Mouse (Mus musculus) lung, postnatal 14 days (tissue): Measurements from ENCODE around the gene Frs2.

Experiments
- DNase-seq: peaks from one replicate; pipeline ENCODE4 v3.0.0; 2021

Gene Frs2

DNA sequence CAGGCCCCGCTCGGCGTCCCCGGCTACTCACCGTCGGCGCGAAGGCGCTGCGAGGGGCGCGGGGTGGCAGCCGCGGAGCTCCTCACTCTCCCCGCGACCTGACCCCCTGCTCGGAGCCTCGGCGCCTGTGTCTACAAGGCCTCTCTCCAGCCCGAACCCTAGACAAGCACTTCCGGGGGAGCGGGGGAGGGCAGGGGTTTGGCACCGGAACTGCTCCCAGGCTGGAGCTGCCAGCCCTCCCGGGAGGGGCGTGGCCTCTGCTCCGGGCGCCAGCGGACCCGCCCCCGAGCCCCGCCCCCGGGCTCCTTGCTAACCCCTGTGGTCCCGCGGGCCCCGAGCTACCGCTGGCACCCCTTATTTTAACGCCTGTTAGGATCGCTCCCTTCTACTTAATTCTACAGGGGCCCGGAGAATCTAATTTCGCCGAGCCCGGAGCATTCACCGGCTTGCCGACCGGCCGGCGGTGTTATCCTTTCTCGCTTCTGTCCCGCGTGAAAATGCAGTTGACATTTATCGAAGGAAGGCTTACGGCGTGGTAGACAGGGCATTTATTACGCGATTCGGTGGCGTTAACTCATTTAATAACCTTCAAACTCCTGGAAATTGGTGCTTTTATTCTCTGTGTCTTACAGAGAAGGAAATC, at the start of gene Frs2:
Frs2 (minus strand) TSS at position 174 of the 643 bp plus-strand sequence.
- peak; percentile 97 for DNase-seq

DNA sequence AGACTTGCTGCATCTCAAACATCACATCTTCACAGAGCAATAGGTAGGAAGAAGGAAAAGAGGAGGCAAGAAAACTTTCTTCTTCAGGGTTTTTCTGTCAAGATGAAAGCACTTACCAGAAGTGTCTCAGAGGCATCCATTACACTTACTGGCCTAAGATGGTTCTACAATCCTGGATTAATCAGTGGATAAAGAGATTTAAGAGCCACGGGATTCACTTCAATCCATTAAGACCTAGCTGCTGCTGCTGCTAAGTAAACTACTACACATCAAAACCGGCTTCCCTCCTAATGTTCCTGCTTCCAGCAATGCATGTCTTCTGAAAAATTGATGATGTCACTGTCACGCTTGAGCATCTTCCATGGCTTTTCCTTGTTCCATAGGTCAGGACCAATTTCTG, 48.4 kb upstream of the Frs2 start:
- DNase-seq, result no peak

- DNase-seq, result no peak
Observed at GRCm38 (mm10) chr10:117195748-117196147, 47.4 kb upstream of the Frs2 start.

- DNase-seq, result no peak
Observed at GRCm38 (mm10) chr10:117195005-117195404, 46.7 kb upstream of the Frs2 start.

DNA sequence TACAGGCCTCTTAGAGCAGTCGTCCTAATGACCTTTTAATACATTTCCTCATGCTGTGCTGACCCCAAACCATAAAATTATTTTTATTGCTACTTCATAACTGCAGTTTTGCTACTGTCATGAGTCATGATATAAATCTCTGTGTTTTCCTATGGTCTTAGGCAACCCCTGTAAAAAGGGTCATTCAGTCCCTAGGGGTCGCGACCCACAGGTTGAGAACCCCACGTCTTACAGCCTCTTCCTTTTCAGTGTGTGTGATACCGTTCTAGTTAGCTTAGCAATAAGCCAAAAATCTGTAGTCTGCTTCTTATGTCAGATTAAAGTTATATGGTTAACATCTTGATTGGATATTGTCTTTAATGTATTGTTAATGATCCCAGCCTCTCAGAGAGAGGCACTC, 45.0 kb upstream of the Frs2 start:
- no peak for DNase-seq

- DNase-seq, result no peak
Observed at GRCm38 (mm10) chr10:117185399-117186089, 37.2 kb upstream of the Frs2 start.

- no peak for DNase-seq
Observed at GRCm38 (mm10) chr10:117181098-117181497, 32.8 kb upstream of the Frs2 start.

GRCm38 (mm10) chr10:117174645-117175044, 26.3 kb upstream of the Frs2 start:
- DNase-seq, result no peak

DNA sequence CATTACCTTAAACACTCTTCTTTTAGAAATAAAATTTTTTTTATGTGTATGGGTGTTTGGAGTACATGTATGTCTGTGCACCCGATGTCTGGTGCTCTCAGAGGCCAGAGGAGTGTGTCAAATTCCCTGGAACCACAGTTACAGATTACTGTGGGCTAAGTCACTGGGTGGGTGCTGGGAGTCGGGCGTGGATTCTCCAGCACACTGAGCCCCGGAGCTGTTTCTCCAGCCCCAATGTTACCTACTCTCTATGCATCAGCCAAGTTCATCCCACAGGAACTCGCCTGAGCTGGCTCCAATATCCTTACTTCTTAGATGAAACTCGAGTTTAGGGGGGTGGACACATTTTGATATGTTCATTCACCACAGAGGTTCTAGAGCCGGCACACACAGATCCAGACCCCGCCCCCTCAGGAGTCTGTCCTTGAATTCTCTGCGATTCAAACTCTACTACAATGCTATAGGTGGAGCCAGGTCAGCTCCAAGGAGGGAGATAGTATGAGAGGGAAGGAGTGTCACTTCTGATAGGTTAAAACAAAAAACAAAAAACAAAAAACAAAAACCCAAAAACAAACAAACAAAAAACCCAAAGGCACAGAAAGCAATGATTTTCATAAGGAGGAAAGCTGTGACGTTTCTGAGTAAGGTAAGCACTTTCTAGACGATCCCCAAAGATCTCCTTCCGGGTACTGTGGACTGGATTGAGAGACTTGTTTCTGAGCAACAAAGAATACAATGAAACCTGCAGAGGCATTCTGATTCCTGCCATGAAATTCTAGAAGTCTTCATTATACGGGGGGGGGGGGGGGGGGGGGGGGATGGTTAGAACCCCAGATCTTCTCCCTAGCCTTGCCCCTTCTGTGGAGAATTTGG, 25.5 kb upstream of the Frs2 start:
- no peak for DNase-seq

- DNase-seq, result no peak
Observed at GRCm38 (mm10) chr10:117173111-117173510, 24.8 kb upstream of the Frs2 start.

- DNase-seq, result peak; percentile 33
Observed at GRCm38 (mm10) chr10:117172069-117172468, 23.7 kb upstream of the Frs2 start.

- DNase-seq, result no peak
Observed at GRCm38 (mm10) chr10:117166785-117167425, 18.6 kb upstream of the Frs2 start.

DNA sequence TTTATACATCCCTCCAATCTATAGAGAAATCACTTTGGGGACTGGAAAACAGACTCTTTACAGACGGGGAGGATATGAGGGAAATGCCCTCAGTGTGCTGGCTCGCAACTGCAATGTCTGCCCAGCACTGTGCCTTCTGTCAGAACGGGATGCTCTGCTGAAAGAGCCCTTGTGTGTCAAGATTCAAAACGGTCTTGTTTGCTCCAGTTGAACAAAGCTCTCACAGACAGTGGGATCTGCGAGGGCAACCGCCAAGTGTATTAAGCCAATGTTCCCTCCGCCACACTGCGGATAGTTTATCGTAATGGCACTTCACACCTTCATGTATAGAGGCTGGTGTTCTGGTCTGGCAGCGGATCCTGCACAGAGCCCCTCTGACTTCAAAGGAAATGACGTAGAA, 14.3 kb upstream of the Frs2 start:
- no peak for DNase-seq

GRCm38 (mm10) chr10:117160099-117160498, 11.8 kb upstream of the Frs2 start:
- DNase-seq, result peak; percentile 38

DNA sequence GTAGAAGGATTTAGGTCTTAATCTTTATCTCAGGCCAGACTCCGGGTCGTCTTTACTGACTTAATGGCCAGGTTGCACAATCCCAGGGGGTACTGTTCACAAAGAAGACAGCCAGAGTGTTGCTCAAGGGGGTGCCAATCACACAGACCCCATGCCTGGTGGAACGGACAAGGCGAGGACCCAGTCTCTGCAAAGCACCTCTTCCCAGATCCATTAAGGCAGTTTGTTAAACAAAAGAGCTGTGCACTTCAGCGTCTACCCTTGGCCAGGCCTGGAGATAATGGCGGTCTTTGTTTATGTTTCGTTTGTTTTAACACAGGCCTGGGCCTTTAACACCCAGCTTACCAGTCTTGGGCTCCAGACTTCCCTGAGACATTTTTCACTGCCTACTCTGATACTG, 3.9 kb upstream of the Frs2 start:
- no peak for DNase-seq

DNA sequence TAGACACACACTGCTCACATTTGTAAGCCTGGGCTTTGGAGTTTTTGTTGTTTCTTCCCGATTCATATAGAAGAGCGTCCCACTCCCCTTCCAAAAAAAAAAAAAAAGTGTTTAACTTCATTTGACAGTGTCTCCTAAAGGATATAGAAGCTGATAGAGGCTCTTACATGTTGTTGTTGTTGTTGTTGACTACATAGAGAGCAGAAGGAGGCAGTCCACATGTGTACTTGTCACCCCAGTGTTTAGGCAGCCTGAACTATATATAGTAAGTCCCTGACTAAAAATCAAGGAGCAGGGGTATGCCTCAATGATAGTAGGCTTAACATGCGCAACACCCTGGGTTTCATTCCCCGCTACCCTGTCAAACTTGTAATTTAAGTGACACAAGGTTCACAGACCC, 3.3 kb upstream of the Frs2 start:
- no peak for DNase-seq

- DNase-seq, result peak; percentile 29
Observed at GRCm38 (mm10) chr10:117151241-117151640, 2.9 kb upstream of the Frs2 start.

- no peak for DNase-seq
Observed at GRCm38 (mm10) chr10:117150764-117151163, 2.4 kb upstream of the Frs2 start.

DNA sequence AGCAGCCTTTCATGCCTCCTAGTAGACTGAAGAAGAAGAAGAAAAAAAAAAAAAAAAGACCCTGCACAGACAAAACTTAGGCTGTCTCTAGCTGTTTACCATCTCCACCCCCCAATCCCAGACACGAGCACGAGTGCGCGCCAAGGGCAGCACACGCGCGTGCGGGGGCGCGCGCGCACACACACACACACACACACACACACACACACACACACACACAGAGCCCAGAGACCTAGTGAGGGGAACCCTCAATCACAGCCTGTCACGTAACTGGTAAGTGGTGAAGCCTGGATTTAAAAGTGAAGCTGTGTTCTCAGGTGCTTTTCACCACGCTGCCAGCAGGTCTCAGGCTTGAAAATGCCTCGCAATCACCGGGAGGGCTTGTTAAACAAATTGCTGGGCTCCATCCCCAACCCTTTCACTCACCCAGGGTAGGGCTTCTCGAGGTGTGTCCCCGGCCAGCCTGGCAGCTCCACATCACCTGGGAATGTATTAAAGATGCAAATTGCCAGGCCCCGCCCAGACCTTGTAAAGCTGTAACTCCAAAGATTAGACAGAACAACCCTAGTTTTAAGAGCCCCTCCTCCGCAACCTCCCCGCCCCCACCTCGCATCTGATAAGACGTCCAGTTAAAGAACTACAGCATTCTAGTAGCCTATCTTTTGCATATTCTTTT, 1.7 kb upstream of the Frs2 start:
- peak; percentile 21 for DNase-seq

- no peak for DNase-seq
Observed at GRCm38 (mm10) chr10:117149241-117149640, 907 bp upstream of the Frs2 start.

DNA sequence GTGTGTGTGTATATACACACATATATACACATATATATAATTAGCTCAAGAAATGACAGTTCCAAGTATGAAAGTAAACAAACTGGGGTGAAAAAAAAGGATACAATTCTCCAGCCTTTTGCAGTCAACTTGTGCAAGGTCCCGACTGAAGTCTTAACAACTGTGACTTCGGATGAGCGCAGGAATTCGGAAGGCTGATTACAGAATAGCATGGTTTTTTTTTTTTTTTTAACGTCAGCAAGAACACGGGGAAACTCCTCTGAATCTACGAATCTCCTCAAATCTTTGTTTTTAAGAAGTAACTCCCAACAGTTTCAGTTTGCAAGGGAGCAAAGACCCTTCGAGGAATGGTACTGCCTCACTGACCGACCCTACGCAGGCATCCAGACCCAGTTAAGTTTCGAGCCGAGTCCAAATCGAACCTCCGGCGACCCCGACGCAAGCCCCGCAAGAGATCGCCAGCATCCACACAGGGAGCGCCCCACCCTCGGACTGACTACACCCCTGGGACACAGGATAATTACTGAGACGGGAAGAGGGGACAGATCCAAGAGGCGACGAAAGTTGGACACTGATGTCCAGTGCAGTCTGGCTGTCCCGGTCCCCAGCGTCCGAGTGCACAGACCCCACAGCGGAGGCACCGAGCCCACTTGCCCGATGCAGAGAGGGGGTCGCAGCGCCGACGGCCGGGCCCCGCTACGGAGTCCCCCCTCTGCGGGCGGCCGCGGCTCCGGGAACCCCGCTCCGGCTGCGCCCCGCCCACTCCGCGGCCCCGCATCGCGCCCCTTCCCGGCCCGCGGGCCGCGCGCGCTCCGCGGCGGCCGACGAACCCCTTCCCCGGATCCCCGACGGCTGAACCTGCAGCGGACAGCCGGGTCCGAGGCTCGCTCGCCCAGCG, 622 bp downstream of the Frs2 start:
- DNase-seq, result peak; percentile 17

DNA sequence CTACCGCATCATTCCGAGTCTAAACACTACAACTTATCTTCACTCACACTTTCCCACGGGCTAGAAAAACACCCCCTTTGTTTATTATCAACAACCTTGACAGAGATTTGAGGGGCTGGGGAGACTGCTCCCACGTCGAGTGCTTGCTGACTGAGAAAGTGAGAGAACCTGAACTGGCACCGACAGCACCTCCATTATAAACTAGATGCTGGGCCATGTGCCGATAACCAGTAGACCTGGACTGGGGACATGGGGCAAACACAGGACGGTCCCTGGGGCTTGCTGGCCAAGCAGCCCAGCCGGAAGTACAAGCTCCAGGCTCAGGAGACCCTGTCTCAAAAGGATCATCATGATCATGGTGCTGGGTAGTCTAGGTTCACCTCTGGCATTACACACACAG, 1.9 kb downstream of the Frs2 start:
- DNase-seq, result no peak
